In the genomic region with DNA sequence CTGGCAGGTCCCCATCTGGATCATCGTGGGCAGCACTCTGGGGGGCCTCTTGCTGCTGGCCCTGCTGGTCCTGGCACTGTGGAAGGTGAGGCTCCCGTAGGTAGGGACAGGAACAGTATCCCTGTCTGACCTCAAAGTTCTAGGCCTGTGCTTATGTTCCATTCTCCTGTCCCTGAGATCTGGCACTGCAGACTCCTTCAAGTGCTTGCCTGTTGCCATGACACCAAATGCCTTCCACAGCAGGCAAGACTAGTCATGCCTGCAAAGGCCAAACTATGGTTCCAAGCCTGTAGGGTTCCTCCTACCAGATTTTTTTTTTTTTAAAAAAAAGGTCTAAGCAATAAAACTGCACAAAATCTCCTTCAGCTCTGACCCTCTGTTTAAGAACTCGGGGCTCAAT, we compare ENCODE assay signal across 11 mouse cellular contexts. TPM values are rescaled to one million over a fixed set of nuclear protein-coding genes. Genes with fewer than 3 reads are reported as not detected.
DNase-seq lines count a peak whose midpoint lies in the region; ATAC-seq lines count a peak whose summit lies in the region.
"Had no signal": no experiment of that assay in that cellular context is flagged by ENCODE, and none has a peak within 500 bp of the region (broad histone marks: within the 10 kb centered on the region; RNA-seq: fewer than 3 reads in every experiment).

No protein-coding gene starts in this region.

- H3K4me3 ChIP-seq in hindbrain, embryonic 15.5 days: no peak overlapping the region
- H3K4me3 ChIP-seq in hindbrain, embryonic 13.5 days: no peak overlapping the region
- H3K4me3 ChIP-seq in embryonic facial prominence, embryonic 15.5 days (replicated peaks): no peak overlapping the region
- H3K4me3 ChIP-seq: limb, embryonic 12.5 days had no signal

- H3K9me3 ChIP-seq in hindbrain, embryonic 15.5 days: no peaks in the 10 kb centered on the region
- H3K9me3 ChIP-seq in hindbrain, embryonic 13.5 days: no peaks in the 10 kb centered on the region
- no peaks in the 10 kb centered on the region for H3K9me3 ChIP-seq in embryonic facial prominence, embryonic 15.5 days (replicated peaks)
- H3K9me3 ChIP-seq: G1E had no signal

- peak; percentile 15 for DNase-seq in adipocyte (ENCODE audit: low spot score)
- peak; percentile 30 to 53 for DNase-seq in kidney, postnatal 4 days
- DNase-seq in spleen, postnatal 4 days (ENCODE audit: low spot score in 2 of 2): no peak
- DNase-seq in cerebellum, postnatal 36 days: no peak
- DNase-seq: adrenal gland, postnatal 14 days had no signal

- H3K4me1 ChIP-seq in hindbrain, embryonic 15.5 days (replicated peaks): peaks cover 34% of the 10 kb centered on the region
- H3K4me1 ChIP-seq in hindbrain, embryonic 13.5 days (replicated peaks): peaks cover 27% of the 10 kb centered on the region
- H3K4me1 ChIP-seq in embryonic facial prominence, embryonic 15.5 days: peaks cover 32% of the 10 kb centered on the region

- no peak overlapping the region for H3K9ac ChIP-seq in hindbrain, embryonic 15.5 days
- H3K9ac ChIP-seq in hindbrain, embryonic 13.5 days: no peak overlapping the region
- no peak overlapping the region for H3K9ac ChIP-seq in embryonic facial prominence, embryonic 15.5 days
- H3K9ac ChIP-seq: limb, embryonic 12.5 days had no signal

- no peak for ATAC-seq in hindbrain, embryonic 15.5 days (ENCODE audit: low FRiP score, low read depth)
- ATAC-seq in hindbrain, embryonic 13.5 days (ENCODE audit: low FRiP score): no peak
- ATAC-seq in embryonic facial prominence, embryonic 15.5 days (ENCODE audit: insufficient number of reproducible peaks, low FRiP score, low TSS enrichment, low read depth): no peak
- ATAC-seq: inflammation-experienced regulatory T-cells, adult 6 months had no signal

- H3K27me3 ChIP-seq in hindbrain, embryonic 15.5 days: no peaks in the 10 kb centered on the region
- no peaks in the 10 kb centered on the region for H3K27me3 ChIP-seq in hindbrain, embryonic 13.5 days
- H3K27me3 ChIP-seq in embryonic facial prominence, embryonic 15.5 days: no peaks in the 10 kb centered on the region
- H3K27me3 ChIP-seq: limb, embryonic 12.5 days had no signal

- no peaks in the 10 kb centered on the region for H3K36me3 ChIP-seq in hindbrain, embryonic 15.5 days
- no peaks in the 10 kb centered on the region for H3K36me3 ChIP-seq in hindbrain, embryonic 13.5 days
- H3K36me3 ChIP-seq in embryonic facial prominence, embryonic 15.5 days: no peaks in the 10 kb centered on the region
- H3K36me3 ChIP-seq: limb, embryonic 12.5 days had no signal

- 0 out of 2 replicates have a peak overlapping the region, but pooled peaks have one; percentile 82 for H3K27ac ChIP-seq in hindbrain, embryonic 15.5 days (replicated peaks)
- no peak overlapping the region for H3K27ac ChIP-seq in hindbrain, embryonic 13.5 days
- 0 out of 2 replicates have a peak overlapping the region, but pooled peaks have one; percentile 2 for H3K27ac ChIP-seq in embryonic facial prominence, embryonic 15.5 days (replicated peaks)
- H3K27ac ChIP-seq: limb, embryonic 12.5 days had no signal

- 47% methylated on average over 3 of the region's 3 CpGs for WGBS in hindbrain, embryonic 15.5 days
- 63% methylated on average over 3 of the region's 3 CpGs for WGBS in hindbrain, embryonic 13.5 days
- 62% methylated on average over 3 of the region's 3 CpGs for WGBS in embryonic facial prominence, embryonic 15.5 days

- no peak overlapping the region for H3K4me2 ChIP-seq in hindbrain, embryonic 15.5 days
- no peak overlapping the region for H3K4me2 ChIP-seq in hindbrain, embryonic 13.5 days
- no peak overlapping the region for H3K4me2 ChIP-seq in embryonic facial prominence, embryonic 15.5 days (replicated peaks)
- H3K4me2 ChIP-seq: limb, embryonic 12.5 days had no signal

RNA-seq across cellular contexts. Expression of a gene that starts 29.8 kb away (rescaled TPM):
- polyA plus RNA-seq in hindbrain, embryonic 15.5 days (2015; fragmentation: Nextera tagmentation; extraction: Ambion mirVana): 53.0 and 53.5 TPM in 2 replicates
- 48.2 and 49.5 TPM in 2 replicates for polyA plus RNA-seq in hindbrain, embryonic 13.5 days (2015; fragmentation: Nextera tagmentation; extraction: Ambion mirVana)
- 17.7 and 18.1 TPM in 2 replicates for polyA plus RNA-seq in embryonic facial prominence, embryonic 15.5 days (2015; fragmentation: Nextera tagmentation; extraction: Ambion mirVana)

RNA-seq across cellular contexts. Expression of a gene that starts 56.6 kb away (rescaled TPM):
- polyA plus RNA-seq in hindbrain, embryonic 15.5 days (2015; fragmentation: Nextera tagmentation; extraction: Ambion mirVana): 6.2 and 7.0 TPM in 2 replicates
- polyA plus RNA-seq in hindbrain, embryonic 13.5 days (2015; fragmentation: Nextera tagmentation; extraction: Ambion mirVana): 6.0 and 6.1 TPM in 2 replicates
- 25.1 and 27.1 TPM in 2 replicates for polyA plus RNA-seq in embryonic facial prominence, embryonic 15.5 days (2015; fragmentation: Nextera tagmentation; extraction: Ambion mirVana)

Comparison
In these comparisons a context has a peak if more than half of its experiments do, and no peak if none do; other contexts are left out.
1. DNase-seq: peak in adipocyte (single experiment) and kidney, postnatal 4 days (2 of 2); none in spleen, postnatal 4 days (0 of 2) and cerebellum, postnatal 36 days (0 of 2).